Mouse (Mus musculus): ENCODE data around the gene Grik3. TPM values are rescaled to one million over a fixed set of nuclear protein-coding genes. Genes with fewer than 3 reads are reported as not detected.

Gene Grik3
- total RNA-seq, 2 experiments from 2014 or later = 0.05 to 0.08 TPM

GRCm38 (mm10) chr4:125565711-125566439, 75.4 kb downstream of the Grik3 start:
- DNase-seq = no peak
- intact Hi-C loops (cut with DNase I) = no loop called here
- no peak for TF ChIP-seq CTCF (IDR thresholded peaks at IDR 0.05)
- H3K4me3 ChIP-seq = no peak overlapping the region
- H3K27ac ChIP-seq = no peak overlapping the region

- no peak for TF ChIP-seq CTCF (IDR thresholded peaks at IDR 0.05)
- no peak for DNase-seq
- intact Hi-C loops (cut with DNase I) = no loop called here
- no peak overlapping the region for H3K4me3 ChIP-seq
- H3K27ac ChIP-seq = no peak overlapping the region
Observed at GRCm38 (mm10) chr4:125568210-125568609, 77.7 kb downstream of the Grik3 start.

GRCm38 (mm10) chr4:125571651-125572311, 81.3 kb downstream of the Grik3 start:
- H3K27ac ChIP-seq = no peak overlapping the region
- TF ChIP-seq CTCF (IDR thresholded peaks at IDR 0.05) = no peak
- no peak overlapping the region for H3K4me3 ChIP-seq
- intact Hi-C loops (cut with DNase I) = no loop called here
- DNase-seq = no peak

GRCm38 (mm10) chr4:125572312-125572663, 81.8 kb downstream of the Grik3 start:
- TF ChIP-seq CTCF (IDR thresholded peaks at IDR 0.05) = no peak
- Histone ChIP-seq H3K27ac (no peak overlapping the region), H3K4me3 (no peak overlapping the region)
- intact Hi-C loops (cut with DNase I) = no loop called here
- DNase-seq = no peak

GRCm38 (mm10) chr4:125573000-125573399, 82.5 kb downstream of the Grik3 start:
- intact Hi-C loops (cut with DNase I) = no loop called here
- Histone ChIP-seq H3K4me3 (no peak overlapping the region), H3K27ac (no peak overlapping the region)
- DNase-seq = no peak
- no peak for TF ChIP-seq CTCF (IDR thresholded peaks at IDR 0.05)

DNA sequence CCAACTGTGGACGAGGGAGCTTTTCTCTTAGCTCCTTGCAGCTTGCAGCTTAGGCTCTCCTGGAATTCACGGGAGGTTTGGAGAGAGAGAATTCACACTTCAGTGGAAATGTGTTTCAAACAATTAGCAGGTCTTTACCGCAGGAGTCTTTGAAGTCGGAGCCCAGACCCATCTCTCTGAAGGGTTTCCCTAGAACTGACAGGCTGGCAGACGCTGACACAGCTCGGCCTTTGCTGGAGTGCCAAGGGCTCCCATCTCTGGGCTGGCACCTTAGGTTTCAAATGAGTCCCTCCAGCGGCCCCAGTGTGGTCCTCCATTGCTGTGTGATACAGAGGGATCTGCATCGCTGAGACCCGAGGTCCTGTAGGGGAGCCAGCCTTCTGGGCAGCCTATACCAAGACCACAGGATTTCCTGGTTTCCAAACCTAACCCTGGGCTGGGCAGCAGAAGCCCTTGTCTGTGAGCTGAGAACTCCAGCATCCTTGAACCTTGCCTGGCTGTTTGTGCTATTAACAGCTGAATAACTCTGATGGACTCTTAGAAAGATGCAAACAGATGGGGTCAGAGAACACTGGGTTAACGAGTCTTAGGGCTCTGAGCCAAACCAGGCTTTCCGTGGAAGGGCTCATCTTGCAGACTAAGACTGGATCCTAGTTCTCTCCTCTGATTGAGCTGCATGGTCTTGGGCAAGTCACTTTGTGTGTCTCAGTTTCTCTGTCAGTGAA, 83.6 kb downstream of the Grik3 start:
- H3K4me3 ChIP-seq = no peak overlapping the region
- intact Hi-C loops (cut with DNase I) = no loop called here
- TF ChIP-seq CTCF (IDR thresholded peaks at IDR 0.05) = no peak
- no peak overlapping the region for H3K27ac ChIP-seq
- no peak for DNase-seq

DNA sequence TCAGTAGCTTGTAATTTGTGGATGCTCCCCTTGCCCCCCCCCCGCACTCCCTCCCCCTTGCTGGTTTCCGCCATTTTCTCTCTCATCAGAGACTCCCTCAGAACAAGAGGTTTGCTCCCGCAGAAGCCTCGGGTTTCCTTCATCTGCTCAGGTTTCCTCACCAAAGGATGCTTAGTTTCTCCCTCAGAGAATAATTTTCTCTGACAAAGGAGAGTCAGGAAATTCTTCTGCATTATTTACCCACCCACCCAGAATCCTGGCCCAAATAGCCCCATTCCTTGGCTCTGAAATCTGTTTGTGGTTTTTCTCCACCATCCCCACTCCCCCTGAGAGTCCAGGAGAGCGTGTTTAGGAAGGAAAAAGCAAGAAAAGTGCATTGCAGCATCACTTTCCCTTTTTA, 89.8 kb downstream of the Grik3 start:
- intact Hi-C loops (cut with DNase I) = no loop called here
- no peak for TF ChIP-seq CTCF (IDR thresholded peaks at IDR 0.05)
- H3K4me3 ChIP-seq = no peak overlapping the region
- no peak for DNase-seq
- H3K27ac ChIP-seq = no peak overlapping the region

DNA sequence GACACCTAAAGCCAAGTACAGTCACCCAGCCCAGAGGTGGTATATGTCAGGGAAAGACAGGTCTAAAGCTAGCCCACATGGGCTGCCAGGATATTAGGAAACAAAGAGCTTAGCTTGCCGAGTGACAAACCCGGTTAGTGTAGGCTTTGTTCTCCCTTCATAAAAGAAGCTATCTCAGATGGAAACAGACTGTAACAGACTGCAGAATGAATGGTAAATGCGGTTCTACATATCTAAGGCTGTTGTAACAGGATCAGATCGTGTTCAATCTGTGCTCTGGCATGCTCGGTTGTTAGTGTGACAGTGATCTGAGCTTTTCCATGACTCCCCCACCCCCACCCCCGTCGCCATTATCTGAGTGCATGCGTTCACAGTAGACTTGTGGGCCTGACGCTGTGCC, 92.8 kb downstream of the Grik3 start:
- Histone ChIP-seq H3K27ac (no peak overlapping the region), H3K4me3 (no peak overlapping the region)
- no peak for DNase-seq
- TF ChIP-seq CTCF (IDR thresholded peaks at IDR 0.05) = no peak
- intact Hi-C loops (cut with DNase I) = no loop called here

- no peak for DNase-seq
- Histone ChIP-seq H3K4me3 (no peak overlapping the region), H3K27ac (no peak overlapping the region)
- no peak for TF ChIP-seq CTCF (IDR thresholded peaks at IDR 0.05)
- intact Hi-C loops (cut with DNase I) = no loop called here
Observed at GRCm38 (mm10) chr4:125583935-125584334, 93.4 kb downstream of the Grik3 start.

DNA sequence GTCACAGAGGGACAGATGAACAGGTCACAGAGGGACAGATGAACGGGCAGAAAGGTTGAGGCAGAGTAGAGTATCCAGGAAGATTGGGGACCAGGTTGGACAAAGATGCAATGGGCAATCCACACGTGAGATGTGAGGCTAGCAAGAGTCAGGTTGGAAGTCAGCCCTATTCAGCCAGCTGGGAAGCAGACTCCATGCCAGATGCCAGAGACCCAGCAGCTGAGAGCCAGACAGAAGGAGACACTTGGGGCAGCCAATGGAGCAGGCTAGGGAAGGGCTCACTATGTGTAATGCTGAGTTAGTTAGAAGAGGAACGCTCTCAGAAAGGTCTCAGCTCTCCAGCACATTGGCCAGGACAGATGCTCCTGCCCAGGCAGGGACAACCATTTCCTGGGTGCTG, 94.2 kb downstream of the Grik3 start:
- intact Hi-C loops (cut with DNase I) = no loop called here

DNA sequence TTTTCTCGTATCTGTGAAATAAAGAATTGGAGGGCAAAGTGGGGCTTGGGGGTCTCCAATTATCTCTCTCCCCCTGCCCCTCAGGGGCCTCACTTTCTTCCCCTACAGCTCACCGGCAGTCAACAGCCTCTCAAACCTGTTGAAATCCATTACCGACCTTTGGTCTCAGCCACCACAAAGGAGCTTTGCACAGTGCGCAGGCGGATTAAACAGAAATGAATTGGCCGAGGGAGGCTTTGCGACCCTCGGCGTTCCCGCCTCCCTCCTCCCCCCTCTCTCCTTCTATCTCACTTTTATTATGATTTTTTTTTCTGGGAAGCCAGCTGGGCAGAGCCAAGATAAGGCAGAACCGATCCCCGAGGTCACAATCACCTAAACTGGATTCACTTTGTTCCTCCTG, 97.1 kb downstream of the Grik3 start:
- TF ChIP-seq CTCF (IDR thresholded peaks at IDR 0.05) = no peak
- intact Hi-C loops (cut with DNase I) = no loop called here
- Histone ChIP-seq H3K27ac (no peak overlapping the region), H3K4me3 (no peak overlapping the region)
- no peak for DNase-seq

More for the DNA sequence above, 94.2 kb downstream of the Grik3 start:
- Histone ChIP-seq H3K4me3 (no peak overlapping the region), H3K27ac (no peak overlapping the region)
- no peak for DNase-seq
- no peak for TF ChIP-seq CTCF (IDR thresholded peaks at IDR 0.05)

DNA sequence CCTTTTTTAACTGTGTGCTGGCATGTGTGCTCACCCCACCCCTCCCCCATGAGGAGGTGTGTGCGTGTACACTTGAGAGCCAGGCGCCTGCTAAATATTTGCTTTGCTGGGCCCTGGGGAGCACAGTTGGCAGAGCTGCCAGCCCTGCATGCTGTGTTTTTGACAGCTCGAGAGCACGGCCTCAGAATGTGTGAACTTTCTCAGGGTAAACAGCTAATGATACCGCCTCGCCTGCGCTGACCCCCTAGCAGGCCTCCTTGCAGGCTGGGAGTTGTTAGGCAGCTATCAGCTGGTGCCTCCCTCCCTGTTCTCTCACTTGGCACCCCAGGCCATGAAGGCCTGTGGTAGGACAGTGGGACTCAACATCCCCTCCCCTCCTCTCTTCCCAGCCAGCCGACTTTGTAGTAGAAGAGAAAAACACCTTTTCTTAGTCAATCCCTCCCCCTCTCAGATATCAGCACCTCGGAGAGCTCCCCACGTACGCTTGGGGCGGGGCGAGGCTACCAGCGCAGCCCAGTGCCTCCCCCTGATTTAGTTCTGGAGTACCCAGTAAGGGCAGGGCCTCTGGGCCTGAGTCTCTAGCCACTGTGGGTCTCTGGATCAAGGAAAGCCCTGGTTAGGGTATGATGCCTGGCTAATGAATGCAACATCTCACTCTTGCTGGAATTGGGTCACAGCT, 99.9 kb downstream of the Grik3 start:
- Histone ChIP-seq H3K27ac (no peak overlapping the region), H3K4me3 (no peak overlapping the region)
- no peak for TF ChIP-seq CTCF (IDR thresholded peaks at IDR 0.05)
- DNase-seq = no peak
- intact Hi-C loops (cut with DNase I) = no loop called here

DNA sequence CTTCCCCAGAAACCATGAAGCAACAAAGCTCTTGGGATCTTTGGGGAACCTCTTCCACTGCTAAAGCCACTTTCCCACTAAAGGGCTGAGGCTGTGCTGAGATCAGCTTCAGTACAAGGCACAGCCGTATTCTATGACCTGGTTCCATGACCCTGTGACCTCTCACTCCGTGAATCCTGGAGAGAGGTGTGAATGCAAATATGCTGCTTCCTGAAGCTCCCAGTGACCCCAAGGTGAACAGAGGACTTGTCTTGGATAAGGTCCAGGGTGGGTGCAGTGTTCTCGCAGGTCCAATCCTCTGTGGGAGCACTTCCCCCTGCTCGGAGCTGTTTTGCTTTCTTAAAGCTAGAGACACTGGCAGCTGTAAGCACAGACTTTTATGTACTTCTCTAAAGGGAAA, 102.2 kb downstream of the Grik3 start:
- intact Hi-C loops (cut with DNase I) = no loop called here
- Histone ChIP-seq H3K4me3 (no peak overlapping the region), H3K27ac (no peak overlapping the region)
- TF ChIP-seq CTCF (IDR thresholded peaks at IDR 0.05) = no peak
- no peak for DNase-seq
